Mouse (Mus musculus) hindbrain, postnatal 0 days (tissue): ENCODE measurements around the gene Asgr1. TPM values are rescaled to one million over a fixed set of nuclear protein-coding genes. Genes with fewer than 3 reads are reported as not detected.
A peak's percentile ranks its signal among the peaks of the same experiment; 100 is the strongest.

ENCODE experiments used
- ATAC-seq: fragments of 200-750 bp; cut with Nextera tagmentation; 2 replicates; pipeline ENCODE4 v1.8.0; 2017; ENCODE audit warnings: mild to moderate bottlenecking, moderate TSS enrichment, moderate library complexity
- DNase-seq: peaks from one replicate; pipeline ENCODE4 v3.0.0-alpha.2; 2015; ENCODE audit warnings: low spot score
- H3K27ac ChIP-seq: fragments of 300-500 bp; sonication (generic); 2 replicates; pipeline ENCODE4 v1.5.1; 2014; ENCODE audit warnings: mild to moderate bottlenecking
- H3K27me3 ChIP-seq: fragments of 300-500 bp; sonication (generic); 2 replicates; pipeline ENCODE4 v1.6.1; 2014; ENCODE audit warnings: low read length, mixed read lengths; ENCODE audit not compliant: insufficient read depth
- H3K36me3 ChIP-seq: fragments of 300-500 bp; sonication (generic); 2 replicates; pipeline ENCODE4 v1.6.1; 2014; ENCODE audit warnings: low read length, mixed read lengths; ENCODE audit not compliant: insufficient read depth
- H3K4me1 ChIP-seq: fragments of 300-500 bp; sonication (generic); 2 replicates; pipeline ENCODE4 v1.6.1; 2014; ENCODE audit warnings: antibody characterized with exemption, low read length, mixed read lengths; ENCODE audit not compliant: insufficient read depth
- H3K4me2 ChIP-seq: fragments of 300-500 bp; sonication (generic); 2 replicates; pipeline ENCODE4 v1.6.1; 2014; ENCODE audit warnings: low read depth, mild to moderate bottlenecking, low read length, moderate library complexity, mixed read lengths
- H3K4me3 ChIP-seq: fragments of 300-500 bp; sonication (generic); 2 replicates; pipeline ENCODE4 v1.5.1; 2014; ENCODE audit warnings: low read length
- H3K9ac ChIP-seq: fragments of 300-500 bp; sonication (generic); replicated peaks from 2 replicates; pipeline ENCODE4 v1.6.1; 2014; ENCODE audit warnings: mild to moderate bottlenecking, low read length, moderate library complexity, mixed read lengths
- H3K9me3 ChIP-seq: fragments of 300-500 bp; sonication (generic); 2 replicates; pipeline ENCODE4 v1.6.1; 2016; ENCODE audit warnings: low read length, mixed read lengths
- CTCF ChIP-seq: IDR thresholded peaks from 2 replicates; pipeline ENCODE4 v1.5.1; 2016; ENCODE audit warnings: antibody characterized with exemption, control low read depth, low read depth
- WGBS: fragments of 180-500 bp; shearing (Covaris S2); extraction: QIAGEN DNeasy Blood & Tissue Kit; methylation state at CpG from one replicate; pipeline ENCODE4 v1.1.7; 2014; 5-methylcytosine and 5-hydroxymethylcytosine counted together
- microRNA counts: library from miRNA; unstranded; fragments of <30 nt; microRNA quantifications from one replicate; lab custom pipeline; 2015
- microRNA-seq, 2 experiments: library from miRNA; unstranded; fragments of <30 nt; microRNA quantifications; one replicate each; pipeline ENCODE4; 2016
- polyA plus RNA-seq: library from polyadenylated mRNA; unstranded; fragments of >200 nt; fragmentation: Nextera tagmentation; extraction: Ambion mirVana; gene quantifications from 2 replicates; pipeline ENCODE4 v1.2.1, GENCODE M21; 2015
- total RNA-seq: library from RNA; depleted of rRNA; stranded (reverse); fragments of >200 nt; gene quantifications from 2 replicates; pipeline ENCODE4 v1.2.3, GENCODE M21; 2014; rRNA removed

The Asgr1 gene
- total and polyA plus RNA-seq, 2 experiments from 2014 or later = 2.3 to 3.7 TPM

GRCm38 (mm10) chr11:70091986-70092783 lies 38.3 kb downstream of the Asgr1 start, which contains the start of gene Asgr2:
Gene Asgr2 (plus strand): TSS chr11:70092644.
- H3K27me3 ChIP-seq = no peaks in the 10 kb centered on the region
- H3K9ac ChIP-seq = no peak within 1 kb of the TSS
- no peaks in the 10 kb centered on the region for H3K9me3 ChIP-seq
- H3K27ac ChIP-seq = no peak within 1 kb of the TSS
- no peak within 1 kb of the TSS for H3K4me2 ChIP-seq
- ATAC-seq = no peak
- DNase-seq = no peak
- H3K4me1 ChIP-seq = no peaks in the 10 kb centered on the region
- WGBS = 75% methylated on average over 12 of the region's 12 CpGs
- H3K4me3 ChIP-seq = no peak within 1 kb of the TSS
- no peak for TF ChIP-seq CTCF
- H3K36me3 ChIP-seq = no peaks in the 10 kb centered on the region

GRCm38 (mm10) chr11:70097396-70097795 lies 43.5 kb downstream of the Asgr1 start:
- ATAC-seq (no peak), DNase-seq (no peak)
- H3K4me2 ChIP-seq = no peak overlapping the region
- H3K9ac ChIP-seq = no peak overlapping the region
- no peaks in the 10 kb centered on the region for H3K9me3 ChIP-seq
- H3K27ac ChIP-seq = no peak overlapping the region
- TF ChIP-seq CTCF = no peak
- WGBS = 71% methylated on average over 11 of the region's 11 CpGs
- H3K4me3 ChIP-seq = no peak overlapping the region
- no peaks in the 10 kb centered on the region for H3K4me1 ChIP-seq
- H3K27me3 ChIP-seq = no peaks in the 10 kb centered on the region
- no peaks in the 10 kb centered on the region for H3K36me3 ChIP-seq

- Histone ChIP-seq H3K9ac (no peak overlapping the region), H3K27ac (no peak overlapping the region), H3K9me3 (no peaks in the 10 kb centered on the region), H3K27me3 (no peaks in the 10 kb centered on the region), H3K4me3 (no peak overlapping the region), H3K36me3 (no peaks in the 10 kb centered on the region), H3K4me2 (no peak overlapping the region), H3K4me1 (no peaks in the 10 kb centered on the region)
- WGBS = 88% methylated on average over 2 of the region's 2 CpGs
- TF ChIP-seq CTCF = no peak
- ATAC-seq (no peak), DNase-seq (no peak)
Observed at GRCm38 (mm10) chr11:70099102-70099501, 45.2 kb downstream of the Asgr1 start.

- H3K4me1 ChIP-seq = no peaks in the 10 kb centered on the region
- no peak overlapping the region for H3K9ac ChIP-seq
- no peaks in the 10 kb centered on the region for H3K27me3 ChIP-seq
- H3K4me3 ChIP-seq = no peak overlapping the region
- H3K9me3 ChIP-seq = no peaks in the 10 kb centered on the region
- H3K27ac ChIP-seq = no peak overlapping the region
- H3K4me2 ChIP-seq = no peak overlapping the region
- DNase-seq = no peak
- ATAC-seq = no peak
- 82% methylated on average over 2 of the region's 2 CpGs for WGBS
- H3K36me3 ChIP-seq = no peaks in the 10 kb centered on the region
- TF ChIP-seq CTCF = no peak
Observed at GRCm38 (mm10) chr11:70099809-70100208, 45.9 kb downstream of the Asgr1 start.

- no peaks in the 10 kb centered on the region for H3K9me3 ChIP-seq
- H3K4me2 ChIP-seq = no peak overlapping the region
- no peaks in the 10 kb centered on the region for H3K27me3 ChIP-seq
- no peak for DNase-seq
- H3K27ac ChIP-seq = no peak overlapping the region
- TF ChIP-seq CTCF = no peak
- ATAC-seq = no peak
- WGBS = 82% methylated on average over 14 of the region's 14 CpGs
- no peaks in the 10 kb centered on the region for H3K4me1 ChIP-seq
- H3K9ac ChIP-seq = no peak overlapping the region
- no peak overlapping the region for H3K4me3 ChIP-seq
- H3K36me3 ChIP-seq = no peaks in the 10 kb centered on the region
Observed at GRCm38 (mm10) chr11:70103701-70104315, 49.9 kb downstream of the Asgr1 start.

GRCm38 (mm10) chr11:70107085-70107484 lies 53.2 kb downstream of the Asgr1 start:
- no peak for ATAC-seq
- no peak overlapping the region for H3K4me3 ChIP-seq
- 76% methylated on average over 8 of the region's 8 CpGs for WGBS

More at GRCm38 (mm10) chr11:70107085-70107484, 53.2 kb downstream of the Asgr1 start:
- no peak for DNase-seq
- H3K9me3 ChIP-seq = no peaks in the 10 kb centered on the region
- H3K9ac ChIP-seq = no peak overlapping the region
- no peaks in the 10 kb centered on the region for H3K27me3 ChIP-seq
- TF ChIP-seq CTCF = no peak
- no peaks in the 10 kb centered on the region for H3K36me3 ChIP-seq
- H3K4me1 ChIP-seq = no peaks in the 10 kb centered on the region
- H3K27ac ChIP-seq = no peak overlapping the region
- H3K4me2 ChIP-seq = no peak overlapping the region

MicroRNAs within 50 kb of the gene (microRNA counts, 519-probe panel; counts per million panel counts)
- microRNA mmu-miR-324-3p (lab: Ali Mortazavi, UCI) (not detected), microRNA mmu-miR-324-5p (lab: Ali Mortazavi, UCI) (3,652 counts per million, percentile 63 among the panel's probes with 10 or more counts)

Small RNA genes lying within 50 kb of the gene (microRNA-seq; reads per million reads assigned to microRNA genes)
- gene Mir324 = 4,082 to 5,325 reads per million in 2 experiments

Other genes with a start within 250 kb of the Asgr1 start
Only the 30 nearest of the 35 such genes appear.
- 119 and 153 TPM in 2 replicates for gene Tmem256, start 215.6 kb upstream of the Asgr1 start, total RNA-seq
- 435 and 439 TPM in 2 replicates for gene Tmem256, start 215.6 kb upstream of the Asgr1 start, polyA plus RNA-seq
- 24.7 and 26.3 TPM in 2 replicates for gene Plscr3, start 207.7 kb upstream of the Asgr1 start, total RNA-seq
- gene Plscr3, start 207.7 kb upstream of the Asgr1 start, polyA plus RNA-seq = 32.2 and 33.4 TPM in 2 replicates
- not detected in 2 replicates for gene Tnk1, start 195.4 kb upstream of the Asgr1 start, total RNA-seq
- gene Tnk1, start 195.4 kb upstream of the Asgr1 start, polyA plus RNA-seq = 0.15 TPM in 1 of 2 replicates, not detected in the other
- not detected in 2 replicates for gene Tmem95, start 176.1 kb upstream of the Asgr1 start, total RNA-seq
- not detected in 2 replicates for gene Tmem95, start 176.1 kb upstream of the Asgr1 start, polyA plus RNA-seq
- gene Kctd11, start 172.7 kb upstream of the Asgr1 start, total RNA-seq = 1.7 and 2.0 TPM in 2 replicates
- 1.3 and 1.7 TPM in 2 replicates for gene Kctd11, start 172.7 kb upstream of the Asgr1 start, polyA plus RNA-seq
- 1.5 TPM in 1 of 2 replicates, not detected in the other for gene Acap1, start 158.5 kb upstream of the Asgr1 start, total RNA-seq
- 0.20 and 0.21 TPM in 2 replicates for gene Acap1, start 158.5 kb upstream of the Asgr1 start, polyA plus RNA-seq
- 2.9 and 9.7 TPM in 2 replicates for gene 2810408A11Rik, start 153.1 kb upstream of the Asgr1 start, total RNA-seq
- gene 2810408A11Rik, start 153.1 kb upstream of the Asgr1 start, polyA plus RNA-seq = 6.5 and 8.1 TPM in 2 replicates
- 95.1 and 118 TPM in 2 replicates for gene Neurl4, start 153.0 kb upstream of the Asgr1 start, total RNA-seq
- gene Neurl4, start 153.0 kb upstream of the Asgr1 start, polyA plus RNA-seq = 11.9 and 13.1 TPM in 2 replicates
- 48.1 and 67.6 TPM in 2 replicates for gene Gps2, start 140.2 kb upstream of the Asgr1 start, total RNA-seq
- 60.8 and 65.9 TPM in 2 replicates for gene Gps2, start 140.2 kb upstream of the Asgr1 start, polyA plus RNA-seq
- gene Eif5a, start 132.1 kb upstream of the Asgr1 start, total RNA-seq = 491 and 500 TPM in 2 replicates
- gene Eif5a, start 132.1 kb upstream of the Asgr1 start, polyA plus RNA-seq = 1,157 and 1,160 TPM in 2 replicates
- 23.9 and 31.1 TPM in 2 replicates for gene Ybx2, start 118.3 kb upstream of the Asgr1 start, total RNA-seq
- 3.3 and 5.9 TPM in 2 replicates for gene Ybx2, start 118.3 kb upstream of the Asgr1 start, polyA plus RNA-seq
- 9.5 and 12.8 TPM in 2 replicates for gene Slc2a4, start 105.9 kb upstream of the Asgr1 start, total RNA-seq
- 6.1 and 6.5 TPM in 2 replicates for gene Slc2a4, start 105.9 kb upstream of the Asgr1 start, polyA plus RNA-seq
- gene Cldn7, start 89.3 kb upstream of the Asgr1 start, total RNA-seq = not detected in 2 replicates
- gene Cldn7, start 89.3 kb upstream of the Asgr1 start, polyA plus RNA-seq = 0.18 and 0.19 TPM in 2 replicates
- 37.7 and 40.9 TPM in 2 replicates for gene Ctdnep1, start 72.9 kb upstream of the Asgr1 start, total RNA-seq
- gene Ctdnep1, start 72.9 kb upstream of the Asgr1 start, polyA plus RNA-seq = 24.7 and 25.0 TPM in 2 replicates
- 137 and 147 TPM in 2 replicates for gene Elp5, start 71.6 kb upstream of the Asgr1 start, total RNA-seq
- 168 and 170 TPM in 2 replicates for gene Elp5, start 71.6 kb upstream of the Asgr1 start, polyA plus RNA-seq
- gene Gabarap, start 62.9 kb upstream of the Asgr1 start, total RNA-seq = 175 and 209 TPM in 2 replicates
- 548 and 563 TPM in 2 replicates for gene Gabarap, start 62.9 kb upstream of the Asgr1 start, polyA plus RNA-seq
- gene Phf23, start 58.3 kb upstream of the Asgr1 start, total RNA-seq = 34.3 and 47.9 TPM in 2 replicates
- gene Phf23, start 58.3 kb upstream of the Asgr1 start, polyA plus RNA-seq = 44.0 and 46.0 TPM in 2 replicates
- 20.9 and 37.3 TPM in 2 replicates for gene Dvl2, start 53.5 kb upstream of the Asgr1 start, total RNA-seq
- gene Dvl2, start 53.5 kb upstream of the Asgr1 start, polyA plus RNA-seq = 18.1 and 19.3 TPM in 2 replicates
- 44.4 and 47.2 TPM in 2 replicates for gene Acadvl, start 38.7 kb upstream of the Asgr1 start, total RNA-seq
- 65.2 and 75.2 TPM in 2 replicates for gene Acadvl, start 38.7 kb upstream of the Asgr1 start, polyA plus RNA-seq
- gene Dlg4, start 37.1 kb upstream of the Asgr1 start, total RNA-seq = 209 and 225 TPM in 2 replicates
- 18.8 and 22.4 TPM in 2 replicates for gene Dlg4, start 37.1 kb upstream of the Asgr1 start, polyA plus RNA-seq
- not detected in 2 replicates for gene Asgr2, start 38.6 kb downstream of the Asgr1 start, total RNA-seq
- gene Asgr2, start 38.6 kb downstream of the Asgr1 start, polyA plus RNA-seq = not detected in 2 replicates
- gene Mgl2, start 76.2 kb downstream of the Asgr1 start, total RNA-seq = not detected in 2 replicates
- 1.1 and 1.6 TPM in 2 replicates for gene Mgl2, start 76.2 kb downstream of the Asgr1 start, polyA plus RNA-seq
- gene Clec10a, start 102.1 kb downstream of the Asgr1 start, total RNA-seq = 1.7 TPM in 1 of 2 replicates, not detected in the other
- 1.3 and 1.6 TPM in 2 replicates for gene Clec10a, start 102.1 kb downstream of the Asgr1 start, polyA plus RNA-seq
- gene Slc16a11, start 158.7 kb downstream of the Asgr1 start, total RNA-seq = 13.4 and 23.7 TPM in 2 replicates
- gene Slc16a11, start 158.7 kb downstream of the Asgr1 start, polyA plus RNA-seq = 12.9 and 14.3 TPM in 2 replicates
- gene Slc16a13, start 167.0 kb downstream of the Asgr1 start, total RNA-seq = 15.3 and 17.2 TPM in 2 replicates
- 9.4 and 10.8 TPM in 2 replicates for gene Slc16a13, start 167.0 kb downstream of the Asgr1 start, polyA plus RNA-seq
- 4.9 and 5.0 TPM in 2 replicates for gene Bcl6b, start 175.7 kb downstream of the Asgr1 start, total RNA-seq
- 2.4 and 2.7 TPM in 2 replicates for gene Bcl6b, start 175.7 kb downstream of the Asgr1 start, polyA plus RNA-seq
- 61.6 and 96.0 TPM in 2 replicates for gene 0610010K14Rik, start 183.8 kb downstream of the Asgr1 start, total RNA-seq
- 172 and 185 TPM in 2 replicates for gene 0610010K14Rik, start 183.8 kb downstream of the Asgr1 start, polyA plus RNA-seq
- 1.9 and 2.8 TPM in 2 replicates for gene Gm21988, start 185.7 kb downstream of the Asgr1 start, total RNA-seq
- 14.2 and 15.2 TPM in 2 replicates for gene Gm21988, start 185.7 kb downstream of the Asgr1 start, polyA plus RNA-seq
- gene Rnasek, start 185.8 kb downstream of the Asgr1 start, total RNA-seq = 85.4 and 88.6 TPM in 2 replicates
- 597 and 610 TPM in 2 replicates for gene Rnasek, start 185.8 kb downstream of the Asgr1 start, polyA plus RNA-seq
- 0.16 and 0.36 TPM in 2 replicates for gene Alox12, start 201.3 kb downstream of the Asgr1 start, total RNA-seq
- gene Alox12, start 201.3 kb downstream of the Asgr1 start, polyA plus RNA-seq = 0.32 and 0.49 TPM in 2 replicates